Mouse (Mus musculus) activated CD4-positive, CD25-positive, alpha-beta regulatory T cell, adult 4 months (primary cell): ENCODE results near the gene Nid1. TPM values are rescaled to one million over a fixed set of nuclear protein-coding genes. Genes with fewer than 3 reads are reported as not detected.

Experiments
- ATAC-seq: one replicate; pipeline ENCODE4 v1.8.0; 2017
- polyA plus RNA-seq, 2 experiments: library from polyadenylated mRNA; unstranded; fragments of 100-300 nt; shearing (Covaris generic); gene quantifications; one replicate each; pipeline ENCODE4 v1.2.1; 2017

Nid1 gene
- polyA plus RNA-seq, 2 experiments from 2014 or later = not detected

GRCm38 (mm10) chr13:13547889-13548288 lies 110.5 kb downstream of the Nid1 start:
- no peak for ATAC-seq

- no peak for ATAC-seq
Measured at GRCm38 (mm10) chr13:13548431-13549190, 111.3 kb downstream of the Nid1 start.

GRCm38 (mm10) chr13:13549687-13550660 lies 112.6 kb downstream of the Nid1 start:
- ATAC-seq = no peak

- ATAC-seq = no peak
Measured at GRCm38 (mm10) chr13:13552020-13552419, 114.7 kb downstream of the Nid1 start.

- no peak for ATAC-seq
Measured at GRCm38 (mm10) chr13:13553660-13554059, 116.3 kb downstream of the Nid1 start.

- no peak for ATAC-seq
Measured at GRCm38 (mm10) chr13:13555196-13555595, 117.8 kb downstream of the Nid1 start.

GRCm38 (mm10) chr13:13557001-13557743 lies 119.8 kb downstream of the Nid1 start:
- no peak for ATAC-seq

GRCm38 (mm10) chr13:13558251-13558650 lies 120.9 kb downstream of the Nid1 start:
- ATAC-seq = no peak

GRCm38 (mm10) chr13:13558900-13559299 lies 121.5 kb downstream of the Nid1 start:
- ATAC-seq = peak; percentile 55

Other genes starting within 250 kb of the Nid1 start
- 1 to 10 TPM; 1.1 to 8.5 TPM for gene Gpr137b, start 43.5 kb upstream of the Nid1 start, polyA plus RNA-seq
- 10 to 100 TPM in 1 of 2 experiments, 1 to 10 TPM in 1; 9.4 to 14.2 TPM for gene Lyst, start 152.8 kb downstream of the Nid1 start, polyA plus RNA-seq